Mouse (Mus musculus): ENCODE data around the gene Cyp1a2. TPM values are rescaled to one million over a fixed set of nuclear protein-coding genes. Genes with fewer than 3 reads are reported as not detected.

Gene Cyp1a2
- total and polyA plus RNA-seq, 2 experiments from 2014 or later: not detected

DNA sequence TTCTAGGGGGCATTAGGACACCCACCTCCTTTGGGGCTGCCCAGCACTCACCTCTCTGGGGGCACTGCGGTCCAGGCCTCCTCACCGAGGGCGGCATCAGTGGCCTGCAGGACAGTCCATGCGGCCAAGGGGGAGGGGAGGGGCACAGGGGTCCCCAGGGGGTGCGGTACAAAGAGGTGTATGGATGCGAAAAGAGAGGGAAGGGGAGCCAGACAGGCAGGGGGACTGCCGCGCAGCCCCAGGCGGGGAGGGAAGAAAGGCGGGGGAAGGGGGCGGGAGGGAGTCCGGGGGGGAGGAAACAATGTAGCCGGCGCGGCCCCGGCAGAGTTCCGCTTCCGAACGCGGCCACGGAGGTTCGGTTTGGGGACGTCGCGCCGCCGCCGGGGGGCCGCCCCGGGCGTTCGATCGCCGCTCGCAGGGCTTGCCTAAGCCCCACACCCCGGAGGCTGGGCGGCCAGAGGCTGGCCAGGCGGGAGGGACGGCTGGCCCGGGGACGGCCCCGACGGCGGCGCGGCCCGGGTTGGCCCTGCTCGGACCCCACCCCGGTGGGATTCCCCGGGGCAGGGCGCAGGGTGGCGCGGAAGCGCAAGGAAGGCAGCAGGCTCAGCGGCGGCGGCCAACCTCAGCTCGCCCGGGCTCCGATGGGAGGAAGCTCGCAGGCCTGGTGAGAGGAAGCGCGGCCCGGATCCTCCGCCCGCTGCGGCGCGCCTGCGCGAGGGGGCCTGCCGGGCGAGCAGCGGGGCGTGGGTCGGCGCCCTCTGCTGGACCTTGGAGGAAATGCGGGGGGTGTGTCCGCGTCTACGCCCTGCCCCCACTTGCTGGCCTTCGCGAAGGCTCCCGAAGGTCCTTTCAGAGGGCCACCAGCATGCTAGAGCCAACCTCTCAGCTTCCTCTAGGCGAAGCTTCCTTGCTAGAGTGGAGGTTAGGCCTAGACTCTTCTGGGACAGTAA is 38.3 kb downstream of the Cyp1a2 start:
- peak overlapping the region; percentile 95 for H3K4me2 ChIP-seq (ENCODE audit: low read depth, low read length)
- peak; percentile 94 for DNase-seq (ENCODE audit: low spot score)
- peak; percentile 86 for ATAC-seq
- H3K36me3 ChIP-seq (ENCODE audit: insufficient read depth, low read length): 0 out of 2 replicates have a peak, but pooled peaks cover 4% of the 10 kb centered on the region
- no peaks in the 10 kb centered on the region for H3K9me3 ChIP-seq (ENCODE audit: low read length)
- peaks cover 26% of the 10 kb centered on the region for H3K4me1 ChIP-seq (ENCODE audit: insufficient read depth, low read length)
- H3K27me3 ChIP-seq (ENCODE audit: insufficient read depth, low read length): no peaks in the 10 kb centered on the region
- peak overlapping the region; percentile 89 for H3K27ac ChIP-seq
- peak overlapping the region; percentile 95 for H3K4me3 ChIP-seq (ENCODE audit: low read length)
- peak; percentile 75 for TF ChIP-seq CTCF (IDR thresholded peaks at IDR 0.05; ENCODE audit: low read depth)
- under 1% methylated on average over 48 of the region's 85 CpGs for WGBS
- H3K9ac ChIP-seq (replicated peaks; ENCODE audit: low read length): peak overlapping the region; percentile 98

DNA sequence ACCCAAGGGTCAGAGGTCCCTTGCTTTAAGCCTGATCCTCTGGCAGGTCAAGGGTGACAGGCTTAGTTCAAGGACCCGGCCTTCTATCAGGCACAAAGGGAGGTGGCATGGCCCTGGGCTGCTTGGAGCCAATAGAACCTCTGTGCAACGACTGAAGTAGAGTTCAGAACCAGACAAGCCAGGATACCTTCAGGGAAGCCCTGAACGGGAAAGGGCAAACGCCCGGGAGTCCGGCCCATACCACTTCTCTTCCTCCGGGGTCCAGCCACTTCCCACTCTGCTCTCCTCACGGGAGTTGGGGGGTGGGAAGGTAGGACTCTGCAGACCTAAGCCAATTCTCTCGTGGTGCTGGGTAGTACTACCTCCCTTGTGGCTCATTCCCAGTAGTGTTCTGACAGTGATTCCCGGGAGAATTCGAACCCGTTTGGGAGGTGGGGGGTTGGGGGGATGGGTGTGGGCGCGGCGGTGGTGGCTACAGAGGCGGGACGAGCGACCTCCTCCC is 39.0 kb downstream of the Cyp1a2 start:
- peaks cover 33% of the 10 kb centered on the region for H3K4me1 ChIP-seq (ENCODE audit: insufficient read depth, low read length)
- WGBS: under 1% methylated on average over 18 of the region's 18 CpGs
- peak; percentile 43 for DNase-seq (ENCODE audit: low spot score)

DNA sequence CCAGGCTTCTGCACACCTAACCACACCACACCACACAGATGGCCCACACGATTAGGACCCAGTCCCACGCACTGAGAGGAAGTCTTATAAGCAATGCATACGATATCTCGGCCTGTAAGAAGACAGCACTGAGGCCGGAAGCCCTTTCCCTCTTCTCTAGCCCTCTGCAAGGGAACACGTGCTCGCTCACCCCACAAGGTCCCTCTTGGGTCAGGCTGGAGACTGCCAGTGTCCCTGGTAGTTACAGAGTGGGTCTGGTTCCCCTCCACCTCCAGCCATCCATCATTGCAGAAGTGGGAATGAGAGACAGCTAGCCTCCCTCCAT is 39.7 kb downstream of the Cyp1a2 start:
- 0 out of 2 replicates have a peak, but pooled peaks cover 4% of the 10 kb centered on the region for H3K36me3 ChIP-seq (ENCODE audit: insufficient read depth, low read length)
- H3K27ac ChIP-seq: no peak overlapping the region
- H3K4me3 ChIP-seq (ENCODE audit: low read length): peak overlapping the region; percentile 95
- ATAC-seq (no peak), DNase-seq (ENCODE audit: low spot score) (no peak)
- H3K27me3 ChIP-seq (ENCODE audit: insufficient read depth, low read length): no peaks in the 10 kb centered on the region
- peaks cover 40% of the 10 kb centered on the region for H3K4me1 ChIP-seq (ENCODE audit: insufficient read depth, low read length)
- peak overlapping the region; percentile 98; the same call in 1 of the 2 replicates for H3K9ac ChIP-seq (replicated peaks; ENCODE audit: low read length)
- WGBS: 49% methylated on average over 7 of the region's 7 CpGs
- peak overlapping the region; percentile 95 for H3K4me2 ChIP-seq (ENCODE audit: low read depth, low read length)
- no peaks in the 10 kb centered on the region for H3K9me3 ChIP-seq (ENCODE audit: low read length)
- no peak for TF ChIP-seq CTCF (IDR thresholded peaks at IDR 0.05; ENCODE audit: low read depth)

More for the DNA sequence above, 39.0 kb downstream of the Cyp1a2 start:
- no peaks in the 10 kb centered on the region for H3K9me3 ChIP-seq (ENCODE audit: low read length)
- H3K36me3 ChIP-seq (ENCODE audit: insufficient read depth, low read length): 0 out of 2 replicates have a peak, but pooled peaks cover 4% of the 10 kb centered on the region
- H3K27me3 ChIP-seq (ENCODE audit: insufficient read depth, low read length): no peaks in the 10 kb centered on the region
- H3K9ac ChIP-seq (replicated peaks; ENCODE audit: low read length): peak overlapping the region; percentile 98
- ATAC-seq: peak; percentile 30
- H3K4me2 ChIP-seq (ENCODE audit: low read depth, low read length): peak overlapping the region; percentile 95
- peak overlapping the region; percentile 89 for H3K27ac ChIP-seq
- peak overlapping the region; percentile 95 for H3K4me3 ChIP-seq (ENCODE audit: low read length)
- no peak for TF ChIP-seq CTCF (IDR thresholded peaks at IDR 0.05; ENCODE audit: low read depth)

DNA sequence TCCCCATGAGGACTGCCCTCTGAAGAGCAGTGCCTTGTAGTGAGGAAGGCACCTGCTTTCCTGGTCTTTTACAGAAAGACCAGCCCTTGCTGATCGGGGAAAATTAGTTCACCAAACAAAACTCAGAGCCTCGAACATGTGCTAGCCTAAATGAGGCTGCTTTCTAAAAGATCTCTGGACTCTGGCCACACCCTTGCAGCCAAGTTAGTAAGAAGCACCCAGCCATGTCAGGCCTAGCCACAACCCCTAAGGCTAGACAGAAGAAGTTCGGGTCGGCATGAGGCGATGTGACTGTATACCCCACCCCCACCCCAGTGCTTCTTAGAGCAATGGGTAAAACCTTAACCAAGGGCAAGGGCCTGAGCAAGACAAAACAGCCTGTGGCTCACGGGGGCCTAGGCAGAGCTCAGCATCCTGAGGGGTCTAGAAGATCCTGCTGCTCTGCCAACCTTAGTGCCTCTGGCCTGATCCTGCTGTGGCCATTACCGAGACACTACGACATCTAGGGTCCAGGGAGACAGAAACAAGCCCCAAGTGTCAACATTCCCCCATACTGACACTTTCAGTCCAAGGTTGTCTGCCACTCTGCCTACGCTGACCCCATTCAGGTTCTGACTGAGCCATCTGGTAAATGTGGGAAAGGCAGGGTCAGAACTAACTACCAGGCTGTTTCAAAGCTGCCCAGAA is 40.2 kb downstream of the Cyp1a2 start:
- Histone ChIP-seq H3K4me2 (ENCODE audit: low read depth, low read length) (peak overlapping the region; percentile 95), H3K9ac (replicated peaks; ENCODE audit: low read length) (peak overlapping the region; percentile 98; the same call in 1 of the 2 replicates), H3K4me3 (ENCODE audit: low read length) (peak overlapping the region; percentile 95), H3K4me1 (ENCODE audit: insufficient read depth, low read length) (peaks cover 45% of the 10 kb centered on the region), H3K36me3 (ENCODE audit: insufficient read depth, low read length) (0 out of 2 replicates have a peak, but pooled peaks cover 4% of the 10 kb centered on the region), H3K9me3 (ENCODE audit: low read length) (no peaks in the 10 kb centered on the region), H3K27ac (no peak overlapping the region), H3K27me3 (ENCODE audit: insufficient read depth, low read length) (no peaks in the 10 kb centered on the region)
- no peak for TF ChIP-seq CTCF (IDR thresholded peaks at IDR 0.05; ENCODE audit: low read depth)
- DNase-seq (ENCODE audit: low spot score) (no peak), ATAC-seq (no peak)
- WGBS: 61% methylated on average over 9 of the region's 9 CpGs

DNA sequence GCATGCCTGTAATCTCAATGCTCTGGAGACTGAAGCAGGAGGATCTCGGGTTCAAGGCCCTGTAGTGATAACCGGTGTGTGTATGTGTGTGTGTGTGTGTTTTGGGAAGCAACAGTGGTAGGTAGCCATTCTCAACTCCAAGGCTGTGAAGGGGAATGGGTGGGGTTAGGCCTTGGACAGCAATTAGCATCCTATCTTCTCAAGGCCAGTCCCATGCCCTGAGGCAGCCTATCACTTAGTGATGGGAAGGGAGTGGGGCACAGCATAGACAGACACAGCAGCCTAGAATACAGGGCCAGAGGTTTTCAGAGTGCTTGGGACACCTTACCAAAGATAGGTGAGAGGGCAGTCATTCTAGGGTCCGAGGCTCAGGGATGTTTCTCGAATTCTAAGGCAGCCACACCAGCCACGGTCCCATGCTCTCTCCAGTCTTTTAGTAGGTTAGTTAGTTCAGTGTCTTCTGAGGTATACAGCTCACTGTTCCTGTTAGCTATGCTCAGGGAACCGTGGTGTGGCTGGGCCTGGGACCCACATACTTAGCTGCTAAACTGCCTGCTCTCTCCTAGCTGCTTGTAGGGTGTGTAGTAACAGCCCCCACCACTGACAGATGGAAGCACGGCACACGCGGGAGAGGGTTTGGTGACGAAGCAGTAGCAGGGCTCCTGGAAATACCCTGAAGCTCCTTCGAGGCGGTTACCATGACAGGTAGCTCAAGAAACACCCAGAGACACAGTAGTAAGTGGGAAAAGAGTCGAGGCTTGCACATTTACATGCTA is 41.5 kb downstream of the Cyp1a2 start:
- TF ChIP-seq CTCF (IDR thresholded peaks at IDR 0.05; ENCODE audit: low read depth): no peak
- no peak overlapping the region for H3K4me2 ChIP-seq (ENCODE audit: low read depth, low read length)
- 0 out of 2 replicates have a peak, but pooled peaks cover 4% of the 10 kb centered on the region for H3K36me3 ChIP-seq (ENCODE audit: insufficient read depth, low read length)
- no peaks in the 10 kb centered on the region for H3K9me3 ChIP-seq (ENCODE audit: low read length)
- DNase-seq (ENCODE audit: low spot score) (no peak), ATAC-seq (no peak)
- H3K27me3 ChIP-seq (ENCODE audit: insufficient read depth, low read length): no peaks in the 10 kb centered on the region
- H3K4me3 ChIP-seq (ENCODE audit: low read length): no peak overlapping the region
- peaks cover 58% of the 10 kb centered on the region for H3K4me1 ChIP-seq (ENCODE audit: insufficient read depth, low read length)
- WGBS: 76% methylated on average over 13 of the region's 13 CpGs
- no peak overlapping the region; the same call in 1 of the 2 replicates for H3K9ac ChIP-seq (replicated peaks; ENCODE audit: low read length)
- H3K27ac ChIP-seq: no peak overlapping the region

DNA sequence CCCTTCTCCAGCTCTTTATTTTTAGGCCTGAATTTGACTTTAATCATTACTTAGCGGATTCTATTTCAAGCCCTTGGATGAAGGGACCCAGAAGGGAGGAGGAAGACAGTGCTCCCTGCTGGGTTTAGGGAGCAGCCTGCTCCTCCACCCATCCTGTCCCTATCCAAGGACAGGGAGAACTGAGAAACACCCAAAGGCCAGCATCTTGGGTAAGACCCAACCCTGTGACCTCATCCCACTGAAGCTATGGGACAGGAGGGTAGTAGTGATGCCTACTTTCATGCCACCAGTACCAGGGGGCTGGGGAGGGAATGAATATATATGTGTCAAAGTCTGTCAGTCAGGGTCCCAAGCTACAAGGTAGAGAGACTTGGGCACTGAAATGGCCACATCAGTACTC is 42.5 kb downstream of the Cyp1a2 start:
- H3K4me2 ChIP-seq (ENCODE audit: low read depth, low read length): peak overlapping the region; percentile 9; the same call in 1 of the 2 replicates
- no peaks in the 10 kb centered on the region for H3K27me3 ChIP-seq (ENCODE audit: insufficient read depth, low read length)
- no peak overlapping the region for H3K4me3 ChIP-seq (ENCODE audit: low read length)
- no peak overlapping the region; the same call in 1 of the 2 replicates for H3K27ac ChIP-seq
- no peak for TF ChIP-seq CTCF (IDR thresholded peaks at IDR 0.05; ENCODE audit: low read depth)
- H3K4me1 ChIP-seq (ENCODE audit: insufficient read depth, low read length): peaks cover 58% of the 10 kb centered on the region
- no peak for ATAC-seq
- 86% methylated on average over 1 of the region's 1 CpGs for WGBS
- no peaks in the 10 kb centered on the region for H3K9me3 ChIP-seq (ENCODE audit: low read length)
- H3K36me3 ChIP-seq (ENCODE audit: insufficient read depth, low read length): 0 out of 2 replicates have a peak, but pooled peaks cover 4% of the 10 kb centered on the region
- no peak for DNase-seq (ENCODE audit: low spot score)
- H3K9ac ChIP-seq (replicated peaks; ENCODE audit: low read length): 0 out of 2 replicates have a peak overlapping the region, but pooled peaks have one; percentile 10

Data from hindbrain, postnatal 0 days (tissue).